Mouse (Mus musculus): ENCODE measurements around the gene B3galt6. TPM values are rescaled to one million over a fixed set of nuclear protein-coding genes. Genes with fewer than 3 reads are reported as not detected.

Gene B3galt6
- polyA plus RNA-seq, 1 experiment, result 1.7 TPM

GRCm38 (mm10) chr4:155992906-155993547 lies 578 bp upstream of the B3galt6 start:
- Histone ChIP-seq H3K4me3 (ENCODE audit: insufficient read depth, low read length) (peak overlapping the region; percentile 93), H3K4me1 (ENCODE audit: control insufficient read depth, insufficient read depth, low read length) (peaks cover 13% of the 10 kb centered on the region), H3K27ac (ENCODE audit: insufficient read depth, low read depth, low read length) (peak overlapping the region; percentile 98)
- TF ChIP-seq POLR2A (IDR thresholded peaks at IDR 0.05; ENCODE audit: borderline replicate concordance, low read depth, low read length), result peak; percentile 27; the same call in 1 of the 2 replicates
- no peak for TF ChIP-seq CTCF (IDR thresholded peaks at IDR 0.05; ENCODE audit: low read depth, low read length)

DNA sequence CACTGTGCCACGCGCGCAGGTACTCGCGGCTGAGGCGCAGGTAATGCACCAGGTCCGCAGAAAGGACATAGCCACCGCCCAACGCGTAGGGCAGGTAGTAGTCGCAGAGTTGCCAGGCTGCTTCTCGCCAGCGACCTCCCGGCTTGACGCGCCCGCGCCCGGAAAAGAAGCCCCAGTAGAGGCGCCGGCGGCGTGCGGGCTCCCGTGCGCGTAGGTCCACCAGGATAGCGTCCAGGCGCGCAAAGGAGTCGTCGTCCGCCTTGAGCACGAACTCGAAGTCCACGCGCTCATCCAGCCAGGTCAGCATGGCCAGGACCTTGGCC lies 580 bp downstream of the B3galt6 start:
- peaks cover 13% of the 10 kb centered on the region for H3K4me1 ChIP-seq (ENCODE audit: control insufficient read depth, insufficient read depth, low read length)
- H3K27ac ChIP-seq (ENCODE audit: insufficient read depth, low read depth, low read length), result peak overlapping the region; percentile 90
- TF ChIP-seq POLR2A (IDR thresholded peaks at IDR 0.05; ENCODE audit: borderline replicate concordance, low read depth, low read length) (no peak), CTCF (IDR thresholded peaks at IDR 0.05; ENCODE audit: low read depth, low read length) (no peak)

GRCm38 (mm10) chr4:155991211-155991907 lies 1.1 kb downstream of the B3galt6 start:
- peak overlapping the region; percentile 95 for H3K4me3 ChIP-seq (ENCODE audit: insufficient read depth, low read length)
- TF ChIP-seq POLR2A (IDR thresholded peaks at IDR 0.05; ENCODE audit: borderline replicate concordance, low read depth, low read length), result no peak
- TF ChIP-seq CTCF (IDR thresholded peaks at IDR 0.05; ENCODE audit: low read depth, low read length), result no peak
- H3K27ac ChIP-seq (ENCODE audit: insufficient read depth, low read depth, low read length), result no peak overlapping the region
- peaks cover 13% of the 10 kb centered on the region for H3K4me1 ChIP-seq (ENCODE audit: control insufficient read depth, insufficient read depth, low read length)

More for the DNA sequence above, 580 bp downstream of the B3galt6 start:
- H3K4me3 ChIP-seq (ENCODE audit: insufficient read depth, low read length), result peak overlapping the region; percentile 95

GRCm38 (mm10) chr4:155983788-155984187 lies 8.7 kb downstream of the B3galt6 start:
- no peak overlapping the region for H3K27ac ChIP-seq (ENCODE audit: insufficient read depth, low read depth, low read length)
- no peaks in the 10 kb centered on the region for H3K4me1 ChIP-seq (ENCODE audit: control insufficient read depth, insufficient read depth, low read length)
- TF ChIP-seq POLR2A (IDR thresholded peaks at IDR 0.05; ENCODE audit: borderline replicate concordance, low read depth, low read length) (no peak), CTCF (IDR thresholded peaks at IDR 0.05; ENCODE audit: low read depth, low read length) (no peak)
- H3K4me3 ChIP-seq (ENCODE audit: insufficient read depth, low read length), result no peak overlapping the region

GRCm38 (mm10) chr4:155981436-155982082 lies 10.9 kb downstream of the B3galt6 start:
- no peaks in the 10 kb centered on the region for H3K4me1 ChIP-seq (ENCODE audit: control insufficient read depth, insufficient read depth, low read length)
- no peak overlapping the region for H3K27ac ChIP-seq (ENCODE audit: insufficient read depth, low read depth, low read length)
- no peak for TF ChIP-seq POLR2A (IDR thresholded peaks at IDR 0.05; ENCODE audit: borderline replicate concordance, low read depth, low read length)

GRCm38 (mm10) chr4:155973239-155973638 lies 19.2 kb downstream of the B3galt6 start:
- Histone ChIP-seq H3K27ac (ENCODE audit: insufficient read depth, low read depth, low read length) (no peak overlapping the region), H3K4me1 (ENCODE audit: control insufficient read depth, insufficient read depth, low read length) (no peaks in the 10 kb centered on the region), H3K4me3 (ENCODE audit: insufficient read depth, low read length) (no peak overlapping the region)
- no peak for TF ChIP-seq CTCF (IDR thresholded peaks at IDR 0.05; ENCODE audit: low read depth, low read length)
- TF ChIP-seq POLR2A (IDR thresholded peaks at IDR 0.05; ENCODE audit: borderline replicate concordance, low read depth, low read length), result no peak

More at GRCm38 (mm10) chr4:155981436-155982082, 10.9 kb downstream of the B3galt6 start:
- H3K4me3 ChIP-seq (ENCODE audit: insufficient read depth, low read length), result no peak overlapping the region

GRCm38 (mm10) chr4:155972651-155973050 lies 19.8 kb downstream of the B3galt6 start:
- no peak overlapping the region for H3K27ac ChIP-seq (ENCODE audit: insufficient read depth, low read depth, low read length)
- H3K4me1 ChIP-seq (ENCODE audit: control insufficient read depth, insufficient read depth, low read length), result no peaks in the 10 kb centered on the region
- TF ChIP-seq POLR2A (IDR thresholded peaks at IDR 0.05; ENCODE audit: borderline replicate concordance, low read depth, low read length) (no peak), CTCF (IDR thresholded peaks at IDR 0.05; ENCODE audit: low read depth, low read length) (no peak)
- no peak overlapping the region for H3K4me3 ChIP-seq (ENCODE audit: insufficient read depth, low read length)

DNA sequence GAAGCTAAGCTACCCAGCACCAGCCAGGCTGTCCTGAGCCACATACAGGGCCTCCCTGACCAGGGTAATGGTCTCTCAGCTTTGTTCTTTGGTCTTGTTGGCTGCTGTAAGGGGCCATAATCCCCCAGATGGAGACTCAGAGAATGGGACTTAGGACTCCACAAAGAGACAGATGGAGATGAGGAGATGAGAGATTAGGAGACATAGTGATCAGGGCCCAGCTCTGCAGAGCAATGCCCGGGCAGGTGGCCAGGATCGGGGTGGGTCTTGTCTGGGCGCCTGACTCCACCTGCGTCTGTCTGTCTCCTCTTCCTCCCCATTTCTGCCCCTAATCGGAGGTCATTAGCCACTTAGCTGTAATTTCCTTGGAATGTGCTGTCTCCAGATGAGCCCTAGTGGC lies 22.2 kb downstream of the B3galt6 start:
- no peak overlapping the region for H3K27ac ChIP-seq (ENCODE audit: insufficient read depth, low read depth, low read length)
- no peaks in the 10 kb centered on the region for H3K4me1 ChIP-seq (ENCODE audit: control insufficient read depth, insufficient read depth, low read length)
- no peak for TF ChIP-seq POLR2A (IDR thresholded peaks at IDR 0.05; ENCODE audit: borderline replicate concordance, low read depth, low read length)
- TF ChIP-seq CTCF (IDR thresholded peaks at IDR 0.05; ENCODE audit: low read depth, low read length), result no peak
- H3K4me3 ChIP-seq (ENCODE audit: insufficient read depth, low read length), result no peak overlapping the region

DNA sequence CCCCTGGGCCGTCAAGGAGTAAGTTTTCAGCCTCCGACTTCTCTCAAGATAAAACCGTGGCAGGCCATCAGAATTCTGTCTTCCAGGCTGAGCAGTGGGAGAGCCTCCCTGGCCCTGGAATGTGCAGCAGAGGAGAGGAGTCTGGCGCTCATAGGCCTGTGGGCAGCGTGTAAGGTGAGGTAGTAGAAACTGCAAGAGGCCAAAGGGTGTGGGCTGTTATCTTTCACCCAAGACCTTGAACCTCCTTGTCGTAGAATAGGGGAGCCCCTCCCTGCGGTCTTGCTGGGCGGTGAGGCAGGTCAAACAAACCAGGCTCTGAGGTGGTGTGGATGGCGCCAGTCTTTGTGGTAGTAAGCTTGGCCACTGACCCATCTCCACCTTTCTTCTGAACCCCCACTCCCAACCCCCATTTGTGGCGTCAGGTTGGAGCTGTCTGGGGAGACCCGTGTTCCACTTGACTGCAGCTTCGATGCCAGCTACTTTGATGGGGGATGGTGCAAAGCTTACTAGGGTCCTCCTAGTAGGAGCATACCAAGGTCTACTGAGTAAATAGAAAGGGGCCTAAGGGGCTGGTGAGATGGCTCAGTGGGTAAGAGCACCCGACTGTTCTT lies 23.3 kb downstream of the B3galt6 start:
- TF ChIP-seq CTCF (IDR thresholded peaks at IDR 0.05; ENCODE audit: low read depth, low read length), result no peak
- no peak for TF ChIP-seq POLR2A (IDR thresholded peaks at IDR 0.05; ENCODE audit: borderline replicate concordance, low read depth, low read length)
- H3K27ac ChIP-seq (ENCODE audit: insufficient read depth, low read depth, low read length), result no peak overlapping the region
- no peak overlapping the region for H3K4me3 ChIP-seq (ENCODE audit: insufficient read depth, low read length)
- no peaks in the 10 kb centered on the region for H3K4me1 ChIP-seq (ENCODE audit: control insufficient read depth, insufficient read depth, low read length)
